ENCODE assay signal across 7 mouse cellular contexts in the genomic region with DNA sequence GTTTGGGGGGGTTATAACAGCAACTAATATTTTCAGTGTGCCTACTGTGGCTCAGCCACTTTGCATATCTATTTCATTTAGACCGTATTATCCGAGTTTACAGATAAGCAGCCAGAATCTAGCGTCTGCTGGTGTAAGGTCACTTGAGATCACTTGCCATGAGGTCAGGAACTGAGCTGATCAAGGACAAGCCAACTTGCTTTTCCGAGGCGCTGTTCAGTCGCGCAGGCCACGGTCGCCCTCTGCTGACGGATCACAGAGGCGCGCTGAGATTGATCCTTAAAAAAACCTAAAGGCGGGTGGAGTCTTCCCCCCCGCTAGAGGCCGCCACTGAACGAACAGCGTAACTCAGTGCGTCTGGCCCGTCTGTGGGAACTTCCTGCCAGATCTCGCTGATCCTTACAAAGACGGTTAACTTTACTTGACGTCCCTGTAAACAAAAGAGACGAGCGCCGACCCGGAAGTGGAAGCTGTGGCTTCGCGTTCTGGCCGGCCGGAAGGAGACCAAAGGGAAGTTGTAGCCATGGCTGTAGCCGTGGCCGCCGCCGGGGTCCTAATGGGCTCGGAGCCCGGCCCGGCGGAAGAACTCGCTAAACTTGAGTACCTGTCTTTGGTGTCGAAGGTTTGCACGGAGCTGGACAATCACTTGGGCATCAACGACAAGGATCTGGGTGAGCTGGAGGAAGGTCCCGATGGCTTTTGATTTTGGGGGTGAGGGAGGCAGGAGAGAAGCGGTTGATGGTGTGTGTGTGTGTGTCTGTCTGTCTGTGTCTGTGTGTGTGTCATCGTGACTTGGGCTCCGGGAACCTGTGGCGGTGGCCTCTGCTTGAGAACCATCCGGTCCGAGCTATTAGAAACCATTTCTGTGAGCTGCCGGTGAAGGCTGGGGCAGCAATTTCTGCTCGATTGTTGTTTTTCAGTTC. TPM values are rescaled to one million over a fixed set of nuclear protein-coding genes. Genes with fewer than 3 reads are reported as not detected.
DNase-seq lines count a peak whose midpoint lies in the region; ATAC-seq and TF ChIP-seq lines count a peak whose summit lies in the region.

Dhx8 (plus strand) TSS at position 402 of the 923 bp plus-strand sequence.

- H3K27ac ChIP-seq in embryonic facial prominence, embryonic 10.5 days (replicated peaks), result peak within 1 kb of the TSS; percentile 84
- peak within 1 kb of the TSS; percentile 57 for H3K27ac ChIP-seq in intestine, postnatal 0 days (ENCODE audit: low read depth, low read length)
- peak within 1 kb of the TSS; percentile 10; the same call in 1 of the 2 replicates for H3K27ac ChIP-seq in midbrain, embryonic 12.5 days (replicated peaks)
- H3K27ac ChIP-seq in small intestine, adult 2 months (ENCODE audit: insufficient read depth, low read depth, low read length), result peak within 1 kb of the TSS; percentile 18; the same call in 1 of the 2 replicates

- peak; percentile 98 for DNase-seq in adrenal gland, postnatal 10 days
- DNase-seq in embryonic facial prominence, embryonic 10.5 days (ENCODE audit: low spot score), result peak; percentile 97
- peak; percentile 78 for DNase-seq in gonadal fat pad, adult 2 months (ENCODE audit: low read depth)
- peak; percentile 99 for DNase-seq in left cerebral cortex, postnatal 4 days

- peak within 1 kb of the TSS; percentile 70 for H3K4me2 ChIP-seq in intestine, postnatal 0 days (replicated peaks; ENCODE audit: low read depth)
- H3K4me2 ChIP-seq in midbrain, embryonic 12.5 days (replicated peaks), result peak within 1 kb of the TSS; percentile 85

- H3K4me3 ChIP-seq in embryonic facial prominence, embryonic 10.5 days, result peak within 1 kb of the TSS; percentile 92
- peak within 1 kb of the TSS; percentile 77 for H3K4me3 ChIP-seq in intestine, postnatal 0 days (ENCODE audit: low read depth, low read length)
- peak within 1 kb of the TSS; percentile 84 for H3K4me3 ChIP-seq in midbrain, embryonic 12.5 days
- peak within 1 kb of the TSS; percentile 78 for H3K4me3 ChIP-seq in small intestine, adult 2 months (ENCODE audit: low read depth, low read length)

- peak; percentile 82; the same call in 1 of the 2 replicates for TF ChIP-seq POLR2A in small intestine, adult 2 months (IDR thresholded peaks at IDR 0.05; ENCODE audit: low read depth, low read length)

- intact Hi-C loops in left cerebral cortex, postnatal 4 days (cut with DNase I), result loop anchor here (2.0 kb wide), 1 partner anchor 74 kb away; no protein-coding TSS in a partner anchor

- under 1% methylated on average over 51 of the region's 51 CpGs for WGBS in embryonic facial prominence, embryonic 10.5 days
- WGBS in intestine, postnatal 0 days, result under 1% methylated on average over 51 of the region's 51 CpGs
- under 1% methylated on average over 51 of the region's 51 CpGs for WGBS in midbrain, embryonic 12.5 days
- under 1% methylated on average over 51 of the region's 51 CpGs for WGBS in small intestine, adult 2 months

- no peaks in the 10 kb centered on the region for H3K9me3 ChIP-seq in embryonic facial prominence, embryonic 10.5 days
- no peaks in the 10 kb centered on the region for H3K9me3 ChIP-seq in intestine, postnatal 0 days (ENCODE audit: control insufficient read depth)
- no peaks in the 10 kb centered on the region for H3K9me3 ChIP-seq in midbrain, embryonic 12.5 days

- no peaks in the 10 kb centered on the region for H3K27me3 ChIP-seq in embryonic facial prominence, embryonic 10.5 days (replicated peaks; ENCODE audit: low read depth, poor library complexity, severe bottlenecking)
- no peaks in the 10 kb centered on the region for H3K27me3 ChIP-seq in intestine, postnatal 0 days (replicated peaks; ENCODE audit: control insufficient read depth, insufficient read depth, low read length)
- H3K27me3 ChIP-seq in midbrain, embryonic 12.5 days, result no peaks in the 10 kb centered on the region
- no peaks in the 10 kb centered on the region for H3K27me3 ChIP-seq in small intestine, adult 2 months (ENCODE audit: control insufficient read depth, insufficient read depth, low read length)

- peaks cover 35% of the 10 kb centered on the region for H3K36me3 ChIP-seq in embryonic facial prominence, embryonic 10.5 days (replicated peaks)
- H3K36me3 ChIP-seq in intestine, postnatal 0 days (ENCODE audit: control insufficient read depth, insufficient read depth), result peaks cover 25% of the 10 kb centered on the region
- peaks cover 28% of the 10 kb centered on the region for H3K36me3 ChIP-seq in midbrain, embryonic 12.5 days
- H3K36me3 ChIP-seq in small intestine, adult 2 months (ENCODE audit: control insufficient read depth, insufficient read depth, low read length), result peaks cover 24% of the 10 kb centered on the region

- H3K4me1 ChIP-seq in embryonic facial prominence, embryonic 10.5 days, result peaks cover 10% of the 10 kb centered on the region
- H3K4me1 ChIP-seq in intestine, postnatal 0 days (replicated peaks; ENCODE audit: control insufficient read depth, insufficient read depth, low read length), result no peaks in the 10 kb centered on the region
- peaks cover 16% of the 10 kb centered on the region for H3K4me1 ChIP-seq in midbrain, embryonic 12.5 days
- H3K4me1 ChIP-seq in small intestine, adult 2 months (ENCODE audit: control insufficient read depth, insufficient read depth, insufficient read length, low read length), result peaks cover 3% of the 10 kb centered on the region; the same call in 1 of the 2 replicates

- peak within 1 kb of the TSS; percentile 68 for H3K9ac ChIP-seq in intestine, postnatal 0 days (ENCODE audit: low read depth, low read length)
- peak within 1 kb of the TSS; percentile 83 for H3K9ac ChIP-seq in midbrain, embryonic 12.5 days (replicated peaks)

- peak; percentile 96 for ATAC-seq in intestine, postnatal 0 days
- ATAC-seq in midbrain, embryonic 12.5 days (ENCODE audit: low FRiP score, low read depth), result peak; percentile 97

- TF ChIP-seq CTCF in intestine, postnatal 0 days (IDR thresholded peaks at IDR 0.05; ENCODE audit: low read depth), result peak; percentile 100
- peak; percentile 99 for TF ChIP-seq CTCF in small intestine, adult 2 months (IDR thresholded peaks at IDR 0.05; ENCODE audit: extremely low read depth, insufficient read length, insufficient replicate concordance, low read depth, low read length)

RNA-seq across cellular contexts. Expression of gene Dhx8, which starts in this region (rescaled TPM):
- 10 to 100 TPM; 23.6 to 24.4 TPM for total RNA-seq in adrenal gland, postnatal 10 days (2021)
- 50.5 and 52.3 TPM in 2 replicates for polyA plus RNA-seq in embryonic facial prominence, embryonic 10.5 days (2016; fragmentation: Nextera tagmentation; extraction: Ambion mirVana)
- 12.6 and 14.0 TPM in 2 replicates for polyA plus RNA-seq in gonadal fat pad, adult 2 months (2012; rRNA removed)
- 11.6 and 14.1 TPM in 2 replicates for polyA plus RNA-seq in intestine, postnatal 0 days (2015; fragmentation: Nextera tagmentation; extraction: Ambion mirVana)
- 10 to 100 TPM; 37.2 to 41.2 TPM for total RNA-seq in left cerebral cortex, postnatal 4 days (2021)
- 46.9 and 48.0 TPM in 2 replicates for polyA plus RNA-seq in midbrain, embryonic 12.5 days (2016; fragmentation: Nextera tagmentation; extraction: Ambion mirVana)
- 4.6 and 8.0 TPM in 2 replicates for polyA plus RNA-seq in small intestine, adult 2 months (2012; rRNA removed)

Comparison
In these comparisons a context has a peak if more than half of its experiments do, and no peak if none do; other contexts are left out.
1. Peak in every context shown above with its lines: DNase-seq, ATAC-seq, H3K4me3 ChIP-seq and H3K27ac ChIP-seq.
2. H3K27ac ChIP-seq: peak in every context shown above with its lines; median percentile 84 in embryonic facial prominence, embryonic 10.5 days; 57 in intestine, postnatal 0 days; 18 in small intestine, adult 2 months; 10 in midbrain, embryonic 12.5 days.